Mouse (Mus musculus): ENCODE measurements around the gene Dnase2a.
"Not testable (repeated sequence)": the region's sequence is repeated elsewhere in the genome, so short reads cannot be mapped to it uniquely, and the experiment has no call there.

The Dnase2a gene

DNA sequence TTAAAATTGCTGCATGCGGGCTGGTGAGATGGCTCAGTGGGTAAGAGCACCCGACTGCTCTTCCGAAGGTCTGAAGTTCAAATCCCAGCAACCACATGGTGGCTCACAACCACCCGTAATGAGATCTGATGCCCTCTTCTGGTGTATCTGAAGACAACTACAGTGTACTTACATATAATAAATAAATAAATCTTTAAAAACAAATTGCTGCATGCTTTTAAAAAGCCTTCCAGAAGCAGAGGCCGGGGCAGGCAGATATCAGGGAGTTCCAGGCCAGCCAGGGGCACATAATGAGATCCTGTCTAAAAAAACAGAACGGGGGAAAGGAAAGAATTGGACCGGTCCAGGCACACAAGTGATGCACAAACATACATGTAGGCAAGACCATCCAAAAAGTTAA is 381 bp upstream of the Dnase2a start:
- not testable (repeated sequence) for DNase-seq (ENCODE audit: low spot score)

DNA sequence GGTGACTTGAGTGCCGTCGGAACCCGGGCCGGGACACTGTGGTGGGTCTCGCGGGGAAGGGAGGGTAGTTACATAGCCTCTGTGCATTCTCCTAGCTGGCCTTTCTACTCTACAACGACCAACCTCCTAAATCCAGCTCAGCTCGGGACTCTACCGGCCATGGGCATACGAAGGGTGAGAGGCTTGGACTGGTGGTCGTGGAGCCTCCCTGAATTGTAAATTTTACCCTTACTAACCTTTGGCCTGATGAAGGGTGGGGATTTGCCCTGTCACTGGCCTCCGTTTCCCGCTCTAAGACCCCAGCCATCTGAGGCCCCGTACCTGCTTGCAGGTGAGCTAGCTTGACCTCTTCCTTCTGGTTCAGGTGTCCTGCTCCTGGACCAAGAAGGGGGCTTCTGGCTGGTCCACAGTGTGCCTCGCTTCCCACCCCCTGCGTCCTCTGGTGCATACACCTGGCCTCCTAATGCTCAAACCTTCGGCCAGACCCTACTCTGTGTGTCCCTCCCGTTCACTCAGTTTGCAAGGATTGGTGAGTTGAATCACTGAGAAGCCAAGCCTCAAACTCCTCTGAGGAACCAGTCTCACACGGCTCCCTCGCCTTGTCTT is 905 bp downstream of the Dnase2a start:
- no peak for DNase-seq (ENCODE audit: low spot score)

DNA sequence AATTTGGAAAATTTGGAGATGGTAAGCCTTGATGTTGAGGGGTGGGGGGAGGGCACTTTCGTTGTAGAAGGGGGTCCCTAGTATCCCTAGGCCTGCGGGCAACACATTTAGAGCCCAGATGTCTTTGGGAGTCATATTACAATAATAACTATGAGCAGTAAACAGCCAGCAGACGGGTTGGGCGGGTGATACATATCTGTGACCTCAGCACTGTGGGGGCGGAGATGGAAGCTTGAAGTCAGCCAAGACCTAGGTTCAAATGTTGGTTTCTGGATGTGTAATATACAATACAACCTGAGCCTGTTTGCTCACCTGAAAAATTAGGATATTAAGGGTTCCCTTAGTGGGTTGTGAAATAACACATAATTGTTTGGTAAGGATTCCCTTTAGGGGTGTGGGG is 1.6 kb downstream of the Dnase2a start:
- DNase-seq (ENCODE audit: low spot score), result no peak

DNA sequence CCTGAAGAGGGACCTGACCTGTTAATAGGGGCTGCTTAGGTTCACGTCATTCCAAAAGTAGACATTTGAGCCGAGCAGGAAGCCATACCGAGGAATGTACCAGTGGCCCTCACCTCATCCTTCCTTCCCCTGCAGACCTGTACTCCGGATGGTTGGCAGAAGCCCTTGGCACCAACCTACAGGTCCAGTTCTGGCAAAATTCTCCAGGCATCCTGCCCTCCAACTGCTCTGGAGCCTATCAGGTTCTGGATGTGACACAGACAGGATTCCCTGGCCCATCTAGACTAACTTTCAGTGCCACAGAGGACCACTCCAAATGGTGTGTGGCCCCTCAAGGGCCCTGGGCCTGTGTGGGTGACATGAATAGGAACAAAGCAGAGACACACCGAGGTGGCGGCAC is 2.2 kb downstream of the Dnase2a start:
- no peak for DNase-seq (ENCODE audit: low spot score)

DNA sequence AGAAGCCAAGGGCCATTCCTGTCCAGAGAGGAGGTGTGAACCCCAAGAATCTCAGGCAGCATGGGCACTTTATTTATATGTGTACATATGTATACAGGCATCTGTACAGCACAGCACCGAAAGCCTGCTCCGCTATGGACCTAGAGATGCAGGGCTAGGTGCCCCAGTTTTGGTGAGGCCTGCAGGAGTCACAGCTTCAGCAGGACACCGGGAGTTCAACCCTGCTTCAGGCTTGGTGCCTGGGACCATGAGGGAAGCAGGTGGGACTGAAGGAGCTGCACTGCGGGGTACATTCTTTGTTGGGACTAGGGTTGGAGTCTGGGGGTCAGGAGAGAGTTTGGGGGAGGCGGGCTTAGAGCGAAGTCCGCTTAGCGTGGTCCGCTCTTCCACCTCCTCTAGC is 3.5 kb downstream of the Dnase2a start:
- no peak for DNase-seq (ENCODE audit: low spot score)

DNA sequence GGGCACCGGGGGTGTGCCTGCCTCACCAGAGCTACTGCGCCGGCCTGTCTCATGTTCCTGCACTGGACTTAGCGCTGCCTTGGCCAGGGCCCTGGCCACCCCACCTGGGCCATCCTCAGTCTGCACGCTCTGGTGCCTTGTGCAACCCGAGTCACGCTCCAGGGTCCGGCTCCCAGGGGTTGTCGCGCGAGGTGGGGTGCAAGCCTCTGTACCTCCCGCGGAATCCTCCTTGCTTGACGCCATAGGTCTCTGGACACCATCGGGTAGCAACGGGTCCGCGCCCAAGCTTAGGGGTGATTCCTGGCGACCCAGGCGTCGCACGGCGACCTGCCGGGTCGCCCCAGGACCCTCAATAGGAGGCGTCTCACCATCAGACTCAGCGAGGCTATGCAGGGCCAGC is 4.0 kb downstream of the Dnase2a start:
- DNase-seq (ENCODE audit: low spot score), result no peak

DNA sequence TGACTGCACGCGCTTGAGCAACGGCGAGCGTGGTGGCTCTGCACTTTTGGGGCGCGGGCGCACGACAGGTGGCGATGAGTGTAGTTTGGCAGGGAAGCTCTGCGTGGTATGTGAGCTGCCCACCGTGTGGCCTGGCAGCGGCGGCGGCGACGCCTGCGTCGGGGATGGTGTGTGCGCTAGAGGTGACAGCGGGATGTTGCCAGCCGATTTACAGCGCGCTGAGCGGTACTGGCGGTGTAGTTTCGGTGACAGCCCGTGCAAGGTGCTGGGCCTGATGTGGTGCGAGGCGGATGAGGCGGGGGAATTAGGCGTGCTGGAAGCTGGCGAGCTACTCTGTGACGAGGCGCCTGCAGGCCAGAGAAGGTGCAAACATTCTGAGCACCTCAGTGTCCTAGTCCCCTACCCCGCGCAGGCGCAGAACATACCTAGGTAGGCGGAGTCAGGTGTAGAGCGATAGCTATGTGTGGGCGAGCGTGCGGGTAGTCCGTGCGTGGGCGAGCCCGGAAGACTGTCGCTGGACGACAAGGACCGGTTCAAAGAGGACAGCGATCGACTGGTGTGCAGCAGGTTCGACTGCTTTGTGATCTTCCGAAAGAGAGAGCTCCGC is 4.6 kb downstream of the Dnase2a start:
- no peak for DNase-seq (ENCODE audit: low spot score)

DNA sequence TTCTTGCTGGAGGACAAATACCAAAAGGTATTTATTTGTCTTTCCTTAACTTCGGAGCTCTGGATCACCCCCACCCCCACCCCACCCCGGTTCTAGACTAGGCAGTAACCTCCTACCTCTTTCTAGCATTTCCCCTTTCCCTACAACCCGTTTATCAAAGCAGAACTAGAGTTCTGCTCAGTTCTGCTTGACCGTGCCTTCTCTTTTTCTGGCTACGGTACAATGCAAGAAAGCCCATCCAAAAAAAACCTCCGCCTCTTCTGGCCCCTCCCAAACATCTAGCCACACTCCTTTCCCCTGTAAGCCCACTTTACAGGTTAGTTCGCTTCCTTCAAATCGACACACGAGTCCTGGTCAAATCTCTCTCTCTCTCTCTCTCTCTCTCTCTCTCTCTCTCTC is 5.1 kb downstream of the Dnase2a start:
- no peak for DNase-seq (ENCODE audit: low spot score)

DNA sequence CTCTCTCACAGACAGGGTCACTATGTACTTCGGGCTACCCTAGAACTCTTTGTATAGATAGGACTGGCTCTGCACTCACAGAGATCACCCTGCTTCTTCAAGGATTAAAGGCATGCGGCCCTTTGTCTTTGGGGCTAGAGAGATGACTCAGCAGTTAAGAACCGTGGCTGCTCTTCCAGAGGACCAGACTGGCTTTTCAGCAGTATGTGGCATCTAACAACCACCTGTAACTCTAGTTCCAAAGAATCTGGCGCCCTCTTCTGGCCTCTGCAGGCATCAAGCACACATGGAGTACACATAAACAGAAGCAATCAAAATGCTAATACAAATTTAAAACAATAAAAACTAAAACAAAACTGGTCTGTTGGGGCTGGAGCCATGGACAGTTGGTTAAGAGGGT is 5.6 kb downstream of the Dnase2a start:
- no peak for DNase-seq (ENCODE audit: low spot score)

DNA sequence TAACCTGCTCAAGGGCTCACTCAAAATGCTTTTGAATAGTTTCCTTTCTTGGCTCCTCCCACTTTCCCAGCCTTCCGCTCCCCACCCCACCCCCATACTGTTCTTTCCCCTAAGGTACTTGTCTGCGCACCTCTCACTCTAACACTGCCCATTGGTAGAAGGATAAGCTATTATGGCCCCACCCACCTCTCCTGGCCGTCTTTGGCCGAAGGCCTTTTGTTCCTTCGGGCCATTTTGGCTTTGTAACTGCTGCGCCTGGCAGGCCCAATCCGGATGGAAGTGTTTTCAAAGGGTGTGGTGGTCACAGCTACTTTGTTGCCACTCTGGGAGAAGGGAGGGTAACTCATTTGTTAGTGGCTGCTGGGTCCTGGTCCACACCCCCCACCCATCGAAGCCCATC is 6.9 kb downstream of the Dnase2a start:
- no peak for DNase-seq (ENCODE audit: low spot score)

DNA sequence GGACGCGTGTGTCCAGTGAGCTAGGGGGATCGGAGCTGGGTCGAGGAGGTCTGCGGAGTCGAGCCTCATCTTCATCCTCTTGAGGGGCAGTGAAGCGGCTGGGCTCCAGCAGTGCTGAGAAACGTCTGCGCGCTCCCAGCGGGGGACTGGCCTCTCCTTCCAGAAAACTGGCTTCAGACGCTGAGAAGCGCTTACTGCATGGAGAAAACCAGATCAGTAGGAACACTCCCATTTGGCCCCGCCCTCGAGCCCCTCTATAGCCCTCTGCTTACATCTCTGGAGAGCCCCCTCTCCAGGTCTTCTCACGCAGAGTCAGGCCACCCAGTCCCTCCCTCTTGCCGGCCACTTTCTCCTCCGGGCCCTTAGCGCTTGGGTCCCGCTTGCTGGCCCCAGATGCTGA is 9.4 kb downstream of the Dnase2a start:
- no peak for DNase-seq (ENCODE audit: low spot score)

DNA sequence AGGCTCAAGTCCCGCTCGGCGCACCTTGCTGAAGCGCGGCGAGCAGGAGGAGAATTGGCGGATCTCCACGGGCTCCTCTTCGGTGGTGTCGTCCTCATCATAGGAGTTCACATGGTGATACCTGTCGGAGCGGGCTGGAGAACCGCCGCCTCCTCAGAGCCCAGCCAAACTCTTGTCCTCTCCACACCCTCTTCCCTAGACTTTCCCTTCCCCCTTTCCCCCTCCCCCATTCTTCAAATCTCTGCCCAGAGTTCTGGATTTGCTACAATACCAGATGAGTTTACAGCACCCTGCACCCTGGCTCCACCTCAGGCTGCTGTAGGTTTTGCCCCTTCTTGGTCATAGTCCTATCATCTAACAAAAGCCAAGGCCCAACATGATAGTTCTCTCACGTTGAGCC is 10.3 kb downstream of the Dnase2a start:
- no peak for DNase-seq (ENCODE audit: low spot score)

DNA sequence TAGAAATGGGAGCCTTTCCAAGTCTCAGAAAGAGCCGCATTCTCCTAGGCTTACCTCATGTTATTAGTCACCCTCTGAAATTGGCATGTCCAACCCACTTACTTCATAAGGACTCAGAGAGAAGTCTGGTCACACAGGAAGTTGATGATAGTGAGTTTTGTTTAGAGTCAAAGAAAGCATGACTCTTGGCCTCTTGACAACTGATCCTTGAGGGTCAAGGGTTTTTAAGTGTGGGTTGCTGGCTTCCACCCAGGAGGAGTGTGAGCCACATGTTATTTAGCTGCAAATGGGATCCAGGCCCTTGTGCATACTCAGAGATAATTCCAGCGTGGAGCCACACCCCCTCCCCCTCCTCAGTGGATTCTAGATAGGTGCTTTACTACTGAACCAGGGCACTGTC is 13.2 kb downstream of the Dnase2a start:
- no peak for DNase-seq (ENCODE audit: low spot score)

DNA sequence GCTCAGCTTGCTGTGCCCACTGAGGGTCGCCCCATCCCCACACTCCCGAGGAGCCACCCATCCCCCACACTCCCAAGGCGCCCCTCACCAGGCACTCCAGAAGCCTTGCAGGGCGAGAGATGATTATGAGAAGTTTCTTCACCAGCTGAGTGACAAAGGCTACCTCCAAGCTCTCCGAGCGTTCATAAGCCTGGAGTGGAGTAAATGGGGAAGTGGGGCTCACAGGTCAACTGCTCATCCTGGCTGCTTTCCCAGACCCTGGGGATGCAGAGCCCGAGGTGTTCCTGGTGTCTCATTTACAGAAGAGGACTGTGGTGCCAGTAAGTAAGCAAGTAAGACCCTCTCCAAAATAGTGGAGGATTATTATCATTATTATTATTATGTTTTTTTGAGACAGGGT is 17.2 kb downstream of the Dnase2a start:
- DNase-seq (ENCODE audit: low spot score), result no peak

DNA sequence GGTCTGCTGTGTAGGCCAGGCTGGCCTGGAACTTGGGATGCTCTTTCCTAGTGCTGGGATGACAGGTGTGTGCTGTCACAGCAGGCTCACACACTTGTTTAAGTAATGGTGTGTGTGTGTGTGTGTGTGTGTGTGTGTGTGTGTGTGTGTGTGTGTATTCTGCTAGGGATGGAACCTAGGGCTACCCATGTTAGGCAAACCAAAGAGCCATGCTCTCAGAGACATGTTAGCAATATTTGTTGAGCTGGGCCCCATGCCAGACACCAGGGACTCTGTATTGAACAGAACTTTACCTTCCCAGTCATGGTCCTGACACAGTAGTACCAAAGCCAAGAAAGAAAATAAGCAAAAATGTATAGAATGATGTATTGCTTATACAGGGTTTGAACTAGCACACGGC is 19.2 kb downstream of the Dnase2a start:
- DNase-seq (ENCODE audit: low spot score), result no peak

DNA sequence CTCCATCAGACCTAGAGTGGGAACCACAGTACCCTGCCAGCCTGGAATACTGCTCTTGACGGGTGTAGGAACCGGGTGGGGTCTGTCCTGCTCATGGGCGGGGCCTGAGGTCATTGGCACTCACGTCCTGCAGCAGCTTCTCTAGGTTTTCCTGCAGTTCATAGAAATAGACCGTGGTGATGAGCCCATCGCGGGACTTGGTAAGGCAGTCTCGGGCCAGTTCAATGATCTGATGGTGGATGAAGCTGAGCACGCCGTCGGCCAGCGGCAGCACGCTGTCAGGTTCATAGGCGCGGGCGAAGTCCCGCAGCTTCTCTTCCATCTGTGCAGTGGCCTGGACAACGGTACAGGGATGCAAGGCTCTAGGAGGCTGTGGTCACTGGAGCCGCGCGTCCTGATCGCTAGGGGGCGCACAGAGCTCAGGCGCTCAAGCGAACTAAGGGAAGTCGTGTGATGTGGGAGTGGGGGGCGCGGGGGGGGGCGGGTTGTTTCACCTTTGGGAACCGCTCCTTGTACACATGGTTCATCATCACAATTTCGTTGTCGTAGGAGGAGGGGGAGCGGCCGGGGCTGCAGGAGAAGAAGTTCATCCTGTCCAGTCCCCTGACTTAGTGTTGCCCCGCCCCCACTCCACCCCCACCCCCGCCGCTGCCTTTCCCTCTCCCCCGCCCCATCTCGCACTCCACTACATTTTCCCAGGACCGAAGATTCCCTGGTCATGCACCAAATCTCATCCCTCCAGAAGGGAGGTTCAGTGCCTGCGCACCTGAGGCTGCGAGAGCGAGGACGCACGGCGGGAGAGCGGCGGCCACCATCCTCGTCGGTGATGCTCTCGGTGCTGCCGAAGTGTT is 20.3 kb downstream of the Dnase2a start:
- no peak for DNase-seq (ENCODE audit: low spot score)

DNA sequence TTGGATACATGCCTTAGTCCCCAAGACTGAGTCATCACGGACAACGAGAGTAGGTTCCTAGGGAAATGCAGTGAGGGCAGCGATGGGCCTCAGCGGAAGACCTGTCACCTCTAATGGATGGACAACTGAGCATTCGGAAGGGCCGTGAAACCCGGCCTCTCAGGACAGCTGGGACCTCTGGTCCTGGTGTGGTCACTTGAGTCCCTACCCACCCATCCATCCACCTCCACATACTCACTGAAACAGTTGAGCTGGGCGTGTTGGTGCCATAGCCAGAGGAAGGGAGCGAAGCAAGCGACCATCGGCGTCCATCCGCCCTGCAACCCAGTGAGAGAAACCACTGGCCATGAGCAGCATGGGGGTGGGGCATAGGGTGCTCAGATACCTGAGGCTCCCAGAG is 22.2 kb downstream of the Dnase2a start:
- no peak for DNase-seq (ENCODE audit: low spot score)

DNA sequence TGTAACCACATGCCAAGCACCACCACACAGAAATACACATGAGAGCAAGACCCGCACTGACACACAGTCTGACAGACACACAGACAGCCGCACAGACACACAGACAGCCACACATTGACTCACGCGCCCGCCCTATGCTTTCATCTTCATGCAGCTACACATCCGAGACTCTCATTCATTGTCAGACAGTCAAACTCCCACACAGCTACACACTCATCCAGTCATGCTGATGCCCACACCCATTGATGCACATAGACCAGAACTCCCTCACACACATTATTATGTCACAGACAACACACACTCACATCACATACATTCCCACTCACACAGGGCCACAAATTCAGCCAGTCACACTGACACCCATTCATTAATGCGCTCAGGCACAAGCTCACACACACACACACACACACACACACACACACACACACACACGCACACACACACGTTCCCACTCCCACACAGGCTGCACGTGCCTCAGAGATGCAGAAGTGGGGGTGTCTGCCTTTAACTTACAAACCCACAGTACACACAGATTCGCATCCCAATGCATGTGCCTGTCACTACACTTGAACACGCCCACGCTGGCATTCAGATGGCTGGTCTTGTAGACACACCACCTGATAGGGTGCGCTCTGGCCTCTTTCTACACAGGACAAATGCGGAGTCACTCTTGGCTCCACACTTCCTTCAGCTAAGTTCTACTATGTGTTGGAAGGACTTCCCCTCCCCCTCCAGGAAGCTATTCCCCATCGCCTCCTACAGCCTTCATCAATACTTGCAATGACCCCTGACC is 25.6 kb downstream of the Dnase2a start:
- no peak for DNase-seq (ENCODE audit: low spot score)

DNA sequence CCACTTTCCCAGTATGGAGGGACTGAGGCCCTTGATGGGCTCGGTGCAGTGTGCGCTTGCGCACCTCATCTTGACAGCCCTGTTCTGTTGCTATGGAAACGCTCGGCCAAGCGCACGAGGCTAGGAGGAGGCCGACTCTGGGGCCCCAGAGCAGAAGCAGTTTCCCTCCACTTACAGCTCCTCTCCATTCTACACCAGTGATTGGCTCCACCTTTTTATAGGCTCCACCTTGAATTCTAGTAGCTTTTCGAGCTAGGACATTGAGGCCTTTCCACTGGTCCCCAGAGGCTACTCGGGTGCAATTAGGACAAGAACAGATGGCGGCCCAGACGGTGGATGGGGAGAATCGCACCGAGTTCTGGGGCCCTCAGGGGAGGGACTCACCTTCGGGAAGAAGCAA is 26.5 kb downstream of the Dnase2a start:
- DNase-seq (ENCODE audit: low spot score), result no peak

DNA sequence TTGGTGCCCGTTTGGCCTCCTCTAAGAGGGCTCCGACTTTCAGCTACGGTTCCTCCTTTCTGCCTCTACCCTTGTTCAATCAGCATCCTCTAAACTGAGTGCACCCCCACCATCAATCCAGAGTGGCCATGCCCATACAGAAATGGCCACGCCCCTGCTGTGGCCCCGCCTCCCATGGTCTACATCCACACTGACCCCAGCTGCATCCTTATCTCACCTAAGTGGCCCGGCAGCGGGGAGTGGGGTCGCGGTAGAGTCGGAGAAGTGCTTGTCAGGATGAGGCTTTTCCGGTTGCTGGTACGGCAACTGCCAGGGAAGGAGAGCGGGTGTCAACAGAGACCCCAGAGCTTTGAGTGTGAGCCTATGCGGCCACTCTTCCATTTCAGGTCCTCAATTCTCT is 27.1 kb downstream of the Dnase2a start:
- no peak for DNase-seq (ENCODE audit: low spot score)

DNA sequence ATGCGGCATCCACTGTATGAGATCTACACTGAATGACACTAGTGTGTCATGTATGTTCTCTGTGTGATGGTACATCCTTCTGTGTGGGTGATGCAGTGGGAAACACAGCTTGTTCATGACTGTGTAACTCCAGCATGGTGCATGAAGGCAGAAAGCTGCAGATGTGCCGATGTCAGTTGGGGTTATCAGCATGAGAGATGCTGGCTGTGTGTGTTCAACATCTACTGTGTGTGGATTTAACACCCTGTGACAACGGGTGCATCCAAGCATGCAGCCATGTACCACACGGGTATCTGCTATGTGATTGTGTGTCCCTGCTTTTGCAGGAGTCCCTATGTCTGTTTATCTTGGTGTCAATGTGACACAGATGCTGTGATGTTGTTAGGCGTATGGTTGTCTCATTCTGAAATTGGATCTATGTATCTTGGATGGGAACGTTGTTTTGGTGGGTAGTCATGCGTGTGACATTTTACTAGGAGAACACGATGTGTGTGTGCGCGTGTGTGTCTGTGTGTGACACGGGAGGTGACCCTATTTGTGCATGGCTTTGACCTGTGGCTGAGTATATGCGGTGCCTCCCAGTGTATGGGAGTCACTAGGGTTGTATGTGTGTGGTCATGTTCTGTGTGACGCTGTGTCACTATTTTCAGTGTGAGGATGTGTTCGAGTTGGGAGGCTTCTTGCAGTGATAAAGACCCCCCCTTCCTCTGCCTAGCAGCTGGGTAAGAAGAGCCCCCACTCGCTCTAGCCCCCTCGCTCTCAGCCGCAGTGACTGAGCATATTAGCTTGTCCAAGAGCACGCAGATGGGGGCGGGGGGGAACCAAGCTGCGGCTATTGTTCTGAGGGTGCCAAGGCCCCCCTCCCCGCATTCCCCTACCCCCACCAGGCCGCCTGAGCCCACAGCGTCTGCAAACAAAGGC is 27.9 kb downstream of the Dnase2a start:
- DNase-seq (ENCODE audit: low spot score), result no peak

Data from ovary, postnatal 10 days (tissue).